Mouse (Mus musculus) myocyte (in vitro differentiated cells): ENCODE measurements around the gene Mapkapk2. TPM values are rescaled to one million over a fixed set of nuclear protein-coding genes. Genes with fewer than 3 reads are reported as not detected.

Experiments used
- H3K27me3 ChIP-seq: one replicate; pipeline ENCODE4 v1.6.1; 2011; ENCODE audit not compliant: control insufficient read depth, insufficient read depth, insufficient read length
- H3K36me3 ChIP-seq: one replicate; pipeline ENCODE4 v1.6.1; 2011; ENCODE audit not compliant: control insufficient read depth, insufficient read depth
- H3K4me2 ChIP-seq: one replicate; pipeline ENCODE4 v1.6.1; 2011; ENCODE audit warnings: low read depth, control low read depth
- H3K4me3 ChIP-seq: one replicate; pipeline ENCODE4 v1.5.1; 2011; ENCODE audit warnings: mild to moderate bottlenecking, control low read depth, moderate library complexity
- H3K79me2 ChIP-seq: one replicate; pipeline ENCODE4 v1.6.1; 2011; ENCODE audit not compliant: control insufficient read depth, insufficient read depth
- H3ac ChIP-seq: one replicate; pipeline ENCODE4 v1.6.1; 2011; ENCODE audit not compliant: control insufficient read depth, insufficient read length
- CEBPB ChIP-seq: IDR thresholded peaks from 2 replicates; pipeline ENCODE4 v1.6.1; 2011; ENCODE audit warnings: mild to moderate bottlenecking, moderate library complexity; ENCODE audit not compliant: poor library complexity, insufficient read depth, severe bottlenecking
- E2F4 ChIP-seq: IDR thresholded peaks from one replicate; pipeline ENCODE4 v1.6.1; 2011; ENCODE audit warnings: mild to moderate bottlenecking, control low read depth, moderate library complexity; ENCODE audit not compliant: insufficient read depth
- MAX ChIP-seq: IDR thresholded peaks from one replicate; pipeline ENCODE4 v1.6.1; 2011; ENCODE audit warnings: low read depth, mild to moderate bottlenecking, control low read depth
- MYOD1 ChIP-seq, 3 experiments: IDR thresholded peaks; one replicate each; pipeline ENCODE4 v1.6.1; 2011; ENCODE audit warnings: control low read depth in 2 of 3, low read depth in 2 of 3, mild to moderate bottlenecking in 2 of 3, moderate library complexity in 1 of 3; ENCODE audit not compliant: insufficient read length in 2 of 3, control insufficient read depth in 1 of 3
- MYOG ChIP-seq, 3 experiments: IDR thresholded peaks; one replicate each; pipeline ENCODE4 v1.6.1; 2011; ENCODE audit warnings: control low read depth in 2 of 3, low read depth in 2 of 3, mild to moderate bottlenecking in 2 of 3; ENCODE audit not compliant: insufficient read length in 2 of 3, control insufficient read depth in 1 of 3, insufficient read depth in 1 of 3
- POLR2A ChIP-seq: IDR thresholded peaks from one replicate; pipeline ENCODE4 v1.6.1; 2011; ENCODE audit warnings: low read depth, mild to moderate bottlenecking, control low read depth, moderate library complexity; ENCODE audit not compliant: insufficient read length
- POLR2AphosphoS2 ChIP-seq: IDR thresholded peaks from one replicate; pipeline ENCODE4 v1.6.1; 2011; ENCODE audit warnings: low read depth, control low read depth; ENCODE audit not compliant: insufficient read length
- REST ChIP-seq: IDR thresholded peaks from one replicate; pipeline ENCODE4 v1.6.1; 2011; ENCODE audit warnings: mild to moderate bottlenecking, control low read depth, moderate library complexity; ENCODE audit not compliant: insufficient read depth, insufficient read length
- SRF ChIP-seq: IDR thresholded peaks from one replicate; pipeline ENCODE4 v1.6.1; 2011; ENCODE audit warnings: low read depth; ENCODE audit not compliant: control insufficient read depth, insufficient read length
- TCF12 ChIP-seq: IDR thresholded peaks from one replicate; pipeline ENCODE4 v1.6.1; 2011; ENCODE audit warnings: mild to moderate bottlenecking, control low read depth; ENCODE audit not compliant: poor library complexity, insufficient read depth, severe bottlenecking
- TCF3 ChIP-seq: IDR thresholded peaks from one replicate; pipeline ENCODE4 v1.6.1; 2011; ENCODE audit warnings: low read depth, control low read depth; ENCODE audit not compliant: insufficient read length
- USF1 ChIP-seq: IDR thresholded peaks from one replicate; pipeline ENCODE4 v1.6.1; 2011; ENCODE audit warnings: low read depth, mild to moderate bottlenecking, control low read depth, moderate library complexity
- polyA plus RNA-seq: library from polyadenylated mRNA; unstranded; fragments of >200 nt; fragmentation: generic; extraction: Trizol; gene quantifications from one replicate; pipeline ENCODE4 v1.2.1, GENCODE M21; 2012; ENCODE audit warnings: missing spikeins

The Mapkapk2 gene
- polyA plus RNA-seq, 1 experiment: 123 TPM

GRCm38 (mm10) chr1:131068011-131068727 lies 29.5 kb downstream of the Mapkapk2 start:
- H3K36me3 ChIP-seq: no peaks in the 10 kb centered on the region
- H3K4me3 ChIP-seq: no peak overlapping the region
- no peak overlapping the region for H3ac ChIP-seq
- H3K4me2 ChIP-seq: no peak overlapping the region
- no peak for TF ChIP-seq MAX
- TF ChIP-seq TCF12: no peak
- TF ChIP-seq USF1: no peak
- no peak for TF ChIP-seq MYOG (IDR thresholded peaks at IDR 0.05; ENCODE audit: control insufficient read depth in 1 of 3, insufficient read depth in 1 of 3, insufficient read length in 2 of 3, low read depth in 2 of 3)
- TF ChIP-seq REST: no peak
- TF ChIP-seq POLR2AphosphoS2: no peak
- TF ChIP-seq MYOD1 (IDR thresholded peaks at IDR 0.05; ENCODE audit: control insufficient read depth in 1 of 3, insufficient read length in 2 of 3, low read depth in 2 of 3): no peak
- TF ChIP-seq SRF: no peak
- TF ChIP-seq TCF3: no peak
- TF ChIP-seq POLR2A: no peak
- no peak for TF ChIP-seq CEBPB
- no peak for TF ChIP-seq E2F4
- H3K79me2 ChIP-seq: peaks cover 90% of the 10 kb centered on the region
- H3K27me3 ChIP-seq: no peaks in the 10 kb centered on the region

GRCm38 (mm10) chr1:131064202-131064601 lies 33.4 kb downstream of the Mapkapk2 start:
- TF ChIP-seq REST (no peak), SRF (no peak), E2F4 (no peak), MYOD1 (IDR thresholded peaks at IDR 0.05; ENCODE audit: control insufficient read depth in 1 of 3, insufficient read length in 2 of 3, low read depth in 2 of 3) (no peak), MYOG (IDR thresholded peaks at IDR 0.05; ENCODE audit: control insufficient read depth in 1 of 3, insufficient read depth in 1 of 3, insufficient read length in 2 of 3, low read depth in 2 of 3) (no peak), POLR2AphosphoS2 (no peak), TCF12 (no peak), CEBPB (no peak), USF1 (no peak), MAX (no peak), TCF3 (no peak), POLR2A (no peak)
- H3K79me2 ChIP-seq: peaks cover 76% of the 10 kb centered on the region
- no peak overlapping the region for H3K4me3 ChIP-seq
- no peaks in the 10 kb centered on the region for H3K36me3 ChIP-seq
- H3K4me2 ChIP-seq: no peak overlapping the region
- H3K27me3 ChIP-seq: no peaks in the 10 kb centered on the region
- H3ac ChIP-seq: no peak overlapping the region

GRCm38 (mm10) chr1:131062821-131063220 lies 34.8 kb downstream of the Mapkapk2 start:
- H3K4me2 ChIP-seq: peak overlapping the region; percentile 42
- no peaks in the 10 kb centered on the region for H3K36me3 ChIP-seq
- H3K4me3 ChIP-seq: no peak overlapping the region
- H3ac ChIP-seq: no peak overlapping the region
- H3K79me2 ChIP-seq: peaks cover 75% of the 10 kb centered on the region
- TF ChIP-seq TCF12: peak; percentile 79
- no peak for TF ChIP-seq SRF
- no peak for TF ChIP-seq E2F4
- no peak for TF ChIP-seq MAX
- no peak for TF ChIP-seq POLR2AphosphoS2
- TF ChIP-seq REST: no peak
- TF ChIP-seq MYOG (IDR thresholded peaks at IDR 0.05; ENCODE audit: control insufficient read depth in 1 of 3, insufficient read depth in 1 of 3, insufficient read length in 2 of 3, low read depth in 2 of 3): peak; percentile 62 to 95 (median 72)
- TF ChIP-seq USF1: no peak
- TF ChIP-seq POLR2A: no peak
- no peak for TF ChIP-seq CEBPB
- peak in 2 of 3 experiments; percentile 78 to 87 for TF ChIP-seq MYOD1 (IDR thresholded peaks at IDR 0.05; ENCODE audit: control insufficient read depth in 1 of 3, insufficient read length in 2 of 3, low read depth in 2 of 3)
- peak; percentile 53 for TF ChIP-seq TCF3
- H3K27me3 ChIP-seq: no peaks in the 10 kb centered on the region

GRCm38 (mm10) chr1:131061740-131062254 lies 35.8 kb downstream of the Mapkapk2 start:
- no peak overlapping the region for H3ac ChIP-seq
- no peak overlapping the region for H3K4me3 ChIP-seq
- TF ChIP-seq TCF12: no peak
- TF ChIP-seq MAX: no peak
- no peak for TF ChIP-seq POLR2A
- TF ChIP-seq REST: no peak
- no peak for TF ChIP-seq SRF
- TF ChIP-seq E2F4: no peak
- peaks cover 64% of the 10 kb centered on the region for H3K79me2 ChIP-seq
- peak overlapping the region; percentile 42 for H3K4me2 ChIP-seq
- no peaks in the 10 kb centered on the region for H3K27me3 ChIP-seq
- H3K36me3 ChIP-seq: peaks cover 4% of the 10 kb centered on the region
